Mouse (Mus musculus) midbrain, postnatal 0 days (tissue): ENCODE data around the gene Slit3. TPM values are rescaled to one million over a fixed set of nuclear protein-coding genes. Genes with fewer than 3 reads are reported as not detected.

Experiments used
- ATAC-seq: fragments of 200-750 bp; cut with Nextera tagmentation; 2 replicates; pipeline ENCODE4 v1.8.0; 2017; ENCODE audit warnings: moderate number of reproducible peaks, mild to moderate bottlenecking, moderate TSS enrichment, moderate library complexity; ENCODE audit not compliant: low FRiP score
- DNase-seq: peaks from one replicate; pipeline ENCODE4 v3.0.0-alpha.2; 2015; ENCODE audit warnings: low spot score
- H3K27ac ChIP-seq: fragments of 300-500 bp; sonication (generic); 2 replicates; pipeline ENCODE4 v1.5.1; 2014; ENCODE audit warnings: low read depth, mild to moderate bottlenecking, low read length, mixed read lengths
- H3K27me3 ChIP-seq: fragments of 300-500 bp; sonication (generic); 2 replicates; pipeline ENCODE4 v1.6.1; 2014; ENCODE audit warnings: low read length, control low read depth, mixed read lengths; ENCODE audit not compliant: insufficient read depth
- H3K36me3 ChIP-seq: fragments of 300-500 bp; sonication (generic); 2 replicates; pipeline ENCODE4 v1.6.1; 2014; ENCODE audit warnings: low read length, control low read depth, mixed read lengths; ENCODE audit not compliant: insufficient read depth
- H3K4me1 ChIP-seq: fragments of 300-500 bp; sonication (generic); 2 replicates; pipeline ENCODE4 v1.6.1; 2014; ENCODE audit warnings: mild to moderate bottlenecking, control low read depth, antibody characterized with exemption, low read length, mixed read lengths; ENCODE audit not compliant: insufficient read depth
- H3K4me2 ChIP-seq: fragments of 300-500 bp; sonication (generic); 2 replicates; pipeline ENCODE4 v1.6.1; 2014; ENCODE audit warnings: low read depth, mild to moderate bottlenecking, low read length, mixed read lengths; ENCODE audit not compliant: poor library complexity, severe bottlenecking
- H3K4me3 ChIP-seq: fragments of 300-500 bp; sonication (generic); 2 replicates; pipeline ENCODE4 v1.5.1; 2014; ENCODE audit warnings: low read depth, mild to moderate bottlenecking, low read length, moderate library complexity
- H3K9ac ChIP-seq: fragments of 300-500 bp; sonication (generic); replicated peaks from 2 replicates; pipeline ENCODE4 v1.6.1; 2014; ENCODE audit warnings: mild to moderate bottlenecking, low read length, moderate library complexity, mixed read lengths; ENCODE audit not compliant: poor library complexity, severe bottlenecking
- H3K9me3 ChIP-seq: fragments of 300-500 bp; sonication (generic); 2 replicates; pipeline ENCODE4 v1.6.1; 2016; ENCODE audit warnings: low read length, control low read depth
- CTCF ChIP-seq: IDR thresholded peaks from 2 replicates; pipeline ENCODE4 v1.5.1; 2016; ENCODE audit warnings: antibody characterized with exemption, mild to moderate bottlenecking
- WGBS: fragments of 180-500 bp; shearing (Covaris S2); extraction: QIAGEN DNeasy Blood & Tissue Kit; methylation state at CpG from one replicate; pipeline ENCODE4 v1.1.7; 2014; 5-methylcytosine and 5-hydroxymethylcytosine counted together
- polyA plus RNA-seq: library from polyadenylated mRNA; unstranded; fragments of >200 nt; fragmentation: Nextera tagmentation; extraction: Ambion mirVana; gene quantifications from 2 replicates; pipeline ENCODE4 v1.2.1, GENCODE M21; 2015
- total RNA-seq: library from RNA; depleted of rRNA; stranded (reverse); fragments of >200 nt; gene quantifications from 2 replicates; pipeline ENCODE4 v1.2.3, GENCODE M21; 2014

Gene Slit3
- total and polyA plus RNA-seq, 2 experiments from 2014 or later = 3.6 to 7.7 TPM

- no peaks in the 10 kb centered on the region for H3K4me1 ChIP-seq
- H3K9ac ChIP-seq = no peak overlapping the region
- no peak for DNase-seq
- no peak overlapping the region for H3K27ac ChIP-seq
- no peaks in the 10 kb centered on the region for H3K36me3 ChIP-seq
- H3K9me3 ChIP-seq = no peaks in the 10 kb centered on the region
- no peak for TF ChIP-seq CTCF
- H3K4me2 ChIP-seq = no peak overlapping the region
- ATAC-seq = no peak
- whole genome bisulfite sequencing = 96% methylated on average over 3 of the region's 3 CpGs
- H3K4me3 ChIP-seq = no peak overlapping the region
- H3K27me3 ChIP-seq = no peaks in the 10 kb centered on the region
These were observed 42.4 kb downstream of the Slit3 start for GRCm38 (mm10) chr11:35163396-35163795.

- DNase-seq (no peak), ATAC-seq (no peak)
- no peak for TF ChIP-seq CTCF
- 85% methylated on average over 7 of the region's 8 CpGs for WGBS
- Histone ChIP-seq H3K4me3 (no peak overlapping the region), H3K27me3 (no peaks in the 10 kb centered on the region), H3K4me1 (no peaks in the 10 kb centered on the region), H3K9me3 (no peaks in the 10 kb centered on the region), H3K27ac (no peak overlapping the region), H3K36me3 (no peaks in the 10 kb centered on the region), H3K9ac (no peak overlapping the region), H3K4me2 (no peak overlapping the region)
These were observed 46.2 kb downstream of the Slit3 start for GRCm38 (mm10) chr11:35167176-35167575.

- H3K4me1 ChIP-seq = no peaks in the 10 kb centered on the region
- no peak for ATAC-seq
- no peaks in the 10 kb centered on the region for H3K9me3 ChIP-seq
- no peak for TF ChIP-seq CTCF
- no peak overlapping the region for H3K4me2 ChIP-seq
- no peak for DNase-seq
- no peak overlapping the region for H3K4me3 ChIP-seq
- H3K27me3 ChIP-seq = no peaks in the 10 kb centered on the region
- H3K36me3 ChIP-seq = no peaks in the 10 kb centered on the region
- no peak overlapping the region for H3K9ac ChIP-seq
- 96% methylated on average over 6 of the region's 6 CpGs for WGBS
- no peak overlapping the region for H3K27ac ChIP-seq
These were observed 50.5 kb downstream of the Slit3 start for GRCm38 (mm10) chr11:35171505-35171904.

GRCm38 (mm10) chr11:35177564-35177963 lies 56.5 kb downstream of the Slit3 start:
- WGBS = 88% methylated on average over 7 of the region's 7 CpGs
- ATAC-seq = no peak

DNA sequence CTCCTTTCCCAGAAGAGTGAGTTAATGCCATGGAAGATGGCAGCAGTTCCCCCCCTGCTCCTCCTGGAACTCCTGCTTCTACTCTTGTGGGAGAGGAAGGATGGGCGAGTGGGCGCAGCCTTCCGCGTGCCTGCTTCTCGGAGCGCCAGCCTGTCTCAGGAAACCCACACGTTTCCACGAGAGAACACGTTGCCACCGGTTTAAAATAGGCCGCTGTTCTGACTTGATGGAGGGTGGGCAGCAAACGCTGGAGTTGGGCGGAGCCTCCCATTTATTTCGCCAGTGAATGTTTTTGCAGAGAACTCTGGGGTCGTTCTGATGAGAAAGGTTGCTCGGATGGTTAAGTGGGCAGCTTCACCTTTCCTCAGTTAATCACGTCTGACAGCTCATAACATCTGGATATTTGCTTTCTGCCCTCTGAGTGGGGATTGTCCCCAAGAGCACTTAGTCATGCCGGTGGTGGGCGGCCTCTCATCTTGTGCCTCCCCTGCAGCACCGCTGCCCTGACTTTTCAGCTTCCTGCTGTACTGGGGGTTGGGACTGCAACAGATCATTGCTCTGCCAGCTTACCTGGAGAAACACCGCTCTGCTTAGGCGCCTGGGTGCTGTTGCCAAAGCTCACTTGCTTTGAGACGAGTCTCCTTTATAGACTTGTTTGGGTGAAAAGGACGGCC lies 57.3 kb downstream of the Slit3 start:
- DNase-seq = no peak

More at GRCm38 (mm10) chr11:35177564-35177963, 56.5 kb downstream of the Slit3 start:
- Histone ChIP-seq H3K27me3 (no peaks in the 10 kb centered on the region), H3K4me3 (no peak overlapping the region), H3K9ac (no peak overlapping the region), H3K27ac (no peak overlapping the region), H3K4me2 (no peak overlapping the region), H3K9me3 (no peaks in the 10 kb centered on the region), H3K36me3 (no peaks in the 10 kb centered on the region), H3K4me1 (no peaks in the 10 kb centered on the region)
- no peak for DNase-seq
- no peak for TF ChIP-seq CTCF

DNA sequence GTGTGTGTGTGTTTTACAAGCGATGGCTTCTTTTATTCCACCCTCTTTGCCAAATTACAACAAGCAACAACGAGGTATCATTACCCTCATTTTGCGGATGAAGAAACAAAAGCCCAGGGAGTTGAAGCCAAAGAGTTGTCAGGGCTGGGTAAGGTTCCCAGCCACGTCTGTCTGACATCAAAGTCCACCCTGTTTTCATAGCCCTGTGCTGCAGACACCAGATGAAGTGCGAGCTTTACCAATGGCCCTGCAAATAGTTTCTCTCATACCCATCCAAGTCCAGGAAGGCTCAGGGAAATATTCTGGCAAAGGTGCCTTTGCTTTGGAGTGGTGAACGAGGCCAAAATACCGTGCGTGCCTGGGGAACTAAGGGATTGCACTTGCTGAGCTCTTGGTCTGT lies 58.3 kb downstream of the Slit3 start:
- ATAC-seq (no peak), DNase-seq (no peak)
- no peak overlapping the region for H3K4me3 ChIP-seq
- H3K4me1 ChIP-seq = no peaks in the 10 kb centered on the region
- no peaks in the 10 kb centered on the region for H3K36me3 ChIP-seq
- no peak overlapping the region for H3K4me2 ChIP-seq
- H3K9me3 ChIP-seq = no peaks in the 10 kb centered on the region
- no peak overlapping the region for H3K9ac ChIP-seq
- whole genome bisulfite sequencing = 68% methylated on average over 8 of the region's 8 CpGs
- no peaks in the 10 kb centered on the region for H3K27me3 ChIP-seq
- H3K27ac ChIP-seq = no peak overlapping the region
- TF ChIP-seq CTCF = no peak

More for the DNA sequence above, 57.3 kb downstream of the Slit3 start:
- WGBS = 60% methylated on average over 24 of the region's 24 CpGs
- no peak for TF ChIP-seq CTCF
- no peak for ATAC-seq
- Histone ChIP-seq H3K27me3 (no peaks in the 10 kb centered on the region), H3K27ac (no peak overlapping the region), H3K4me2 (no peak overlapping the region), H3K4me3 (no peak overlapping the region), H3K9ac (no peak overlapping the region), H3K4me1 (no peaks in the 10 kb centered on the region), H3K9me3 (no peaks in the 10 kb centered on the region), H3K36me3 (no peaks in the 10 kb centered on the region)
